Mouse (Mus musculus) frontal cortex, postnatal 14 days (tissue): ENCODE data around the gene Il6st.

Experiments used
- DNase-seq, 2 experiments: peaks; one replicate each; pipeline ENCODE4 v3.0.0; 2022; ENCODE audit warnings: low spot score in 2 of 2

Gene Il6st

DNA sequence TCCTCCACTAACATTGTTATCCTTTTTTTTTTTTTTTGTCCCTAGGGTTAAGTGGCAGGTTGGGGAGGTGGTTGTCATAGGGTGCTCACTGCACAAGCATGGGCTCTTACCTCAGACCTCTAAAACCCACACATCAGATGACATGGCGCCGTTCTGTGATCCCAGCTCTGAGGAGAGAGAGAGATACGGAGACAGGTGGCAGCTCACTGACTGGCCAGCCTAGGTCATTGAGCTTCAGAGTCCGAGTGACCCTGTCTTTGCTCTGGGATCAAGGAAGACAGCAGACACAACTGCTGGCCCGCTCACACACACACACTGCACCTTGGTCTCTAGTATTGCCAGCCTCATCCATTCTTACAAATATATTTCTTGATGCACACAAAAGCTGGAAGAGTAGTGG lies 18.7 kb downstream of the Il6st start:
- DNase-seq = no peak

- DNase-seq = no peak
Observed at GRCm38 (mm10) chr13:112483015-112483414, 19.1 kb downstream of the Il6st start.

GRCm38 (mm10) chr13:112486236-112486635 lies 22.4 kb downstream of the Il6st start:
- DNase-seq = no peak

DNA sequence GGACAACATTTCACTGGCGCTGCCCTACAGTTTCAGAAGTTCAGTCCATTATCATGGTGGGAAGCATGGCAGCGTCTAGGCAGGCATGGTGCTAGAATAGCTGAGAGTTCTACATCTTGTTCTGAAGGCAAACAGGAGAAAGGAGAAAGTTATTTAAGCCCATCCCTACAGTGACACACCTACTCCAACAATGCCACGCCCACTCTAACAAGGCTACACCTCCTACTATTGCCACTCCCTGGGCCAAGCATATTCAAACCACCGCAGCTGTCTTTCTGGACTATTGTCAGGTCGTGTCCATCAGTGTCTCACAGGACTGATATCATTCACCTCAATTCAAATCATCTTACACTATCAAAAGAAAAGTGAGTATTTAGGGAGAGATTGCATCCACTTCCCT lies 22.8 kb downstream of the Il6st start:
- DNase-seq = no peak

GRCm38 (mm10) chr13:112490036-112490435 lies 26.2 kb downstream of the Il6st start:
- DNase-seq = no peak

GRCm38 (mm10) chr13:112491636-112492284 lies 27.9 kb downstream of the Il6st start:
- no peak for DNase-seq

DNA sequence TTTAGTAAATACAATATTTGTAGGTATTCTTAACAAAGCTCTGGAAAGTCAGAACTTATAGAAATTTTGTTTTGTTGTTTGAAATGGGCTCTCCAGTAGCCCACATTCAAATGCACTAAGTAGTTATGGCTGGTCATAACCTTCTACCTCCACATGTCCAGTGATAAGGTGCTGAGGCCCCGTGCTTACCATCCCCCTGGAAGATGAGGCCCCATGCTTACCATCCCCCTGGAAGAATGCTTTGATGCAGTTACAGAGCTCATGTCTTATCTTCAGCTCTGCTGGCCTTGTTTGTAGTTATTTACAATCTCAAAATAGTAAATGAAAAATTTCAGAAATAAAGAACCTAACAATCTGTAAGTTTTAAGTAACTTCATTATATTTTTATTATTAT lies 28.4 kb downstream of the Il6st start:
- no peak for DNase-seq

DNA sequence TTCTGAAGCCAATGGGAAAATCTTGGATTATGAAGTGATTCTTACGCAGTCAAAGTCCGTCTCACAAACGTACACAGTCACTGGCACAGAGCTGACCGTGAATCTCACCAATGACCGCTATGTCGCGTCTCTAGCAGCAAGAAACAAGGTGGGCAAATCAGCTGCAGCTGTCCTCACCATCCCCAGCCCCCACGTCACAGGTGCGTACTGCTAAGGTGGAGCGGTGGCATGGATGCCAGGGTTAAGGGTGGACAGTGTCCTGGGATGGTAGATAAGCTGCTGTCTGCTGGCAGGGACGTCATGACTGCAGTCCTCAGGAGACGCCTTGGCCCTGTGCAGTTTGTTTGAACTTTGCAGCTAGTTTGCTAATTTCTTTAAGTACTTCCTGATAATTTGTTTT lies 30.7 kb downstream of the Il6st start:
- no peak for DNase-seq

- no peak for DNase-seq
Observed at GRCm38 (mm10) chr13:112500027-112500426, 36.2 kb downstream of the Il6st start.

DNA sequence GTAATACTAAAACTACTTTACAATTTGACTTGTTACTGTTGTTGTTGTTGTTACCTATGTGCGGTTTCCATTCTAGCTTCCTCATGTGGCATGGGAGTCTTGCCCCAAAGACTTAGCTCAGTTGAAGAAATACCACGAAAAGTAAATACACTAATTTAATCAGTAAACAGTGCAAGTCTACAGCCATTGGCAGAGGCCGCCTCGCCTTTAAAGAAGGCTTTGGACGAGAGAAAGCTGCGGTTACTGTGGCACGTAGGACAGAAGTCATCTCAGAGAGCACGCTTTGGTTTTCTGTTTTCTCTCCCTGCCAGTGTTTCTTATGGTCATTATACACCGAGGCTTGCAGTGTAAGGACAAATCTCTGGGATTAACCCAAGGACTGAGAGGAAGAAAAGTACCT lies 36.6 kb downstream of the Il6st start:
- DNase-seq = no peak

GRCm38 (mm10) chr13:112503846-112504245 lies 40.0 kb downstream of the Il6st start:
- DNase-seq = no peak

- DNase-seq = no peak
Observed at GRCm38 (mm10) chr13:112505436-112505835, 41.6 kb downstream of the Il6st start.

GRCm38 (mm10) chr13:112506766-112507165 lies 42.9 kb downstream of the Il6st start:
- no peak for DNase-seq

- no peak for DNase-seq
Observed at GRCm38 (mm10) chr13:112507691-112508090, 43.8 kb downstream of the Il6st start.

- no peak for DNase-seq
Observed at GRCm38 (mm10) chr13:112508487-112508886, 44.6 kb downstream of the Il6st start.

DNA sequence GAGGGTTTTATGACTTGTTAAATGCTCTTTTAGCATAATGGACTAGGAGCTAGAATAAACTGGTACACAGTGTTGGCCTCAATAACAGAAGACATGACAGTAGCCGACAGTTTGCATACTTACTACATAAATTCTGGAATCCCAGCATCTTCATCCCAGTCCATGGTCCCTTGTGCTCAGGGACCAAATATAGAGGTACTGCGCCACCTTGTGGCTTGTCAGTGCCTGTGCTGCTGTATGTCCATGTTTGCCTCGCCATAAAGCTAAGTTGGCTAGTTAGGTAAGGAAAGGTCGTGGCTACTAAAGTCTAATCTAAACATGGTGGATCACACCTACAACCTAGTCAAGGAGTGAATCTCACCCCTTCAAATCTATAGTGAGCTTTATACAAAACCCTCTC lies 45.6 kb downstream of the Il6st start:
- DNase-seq = peak in 1 of 2 experiments; percentile 38

DNA sequence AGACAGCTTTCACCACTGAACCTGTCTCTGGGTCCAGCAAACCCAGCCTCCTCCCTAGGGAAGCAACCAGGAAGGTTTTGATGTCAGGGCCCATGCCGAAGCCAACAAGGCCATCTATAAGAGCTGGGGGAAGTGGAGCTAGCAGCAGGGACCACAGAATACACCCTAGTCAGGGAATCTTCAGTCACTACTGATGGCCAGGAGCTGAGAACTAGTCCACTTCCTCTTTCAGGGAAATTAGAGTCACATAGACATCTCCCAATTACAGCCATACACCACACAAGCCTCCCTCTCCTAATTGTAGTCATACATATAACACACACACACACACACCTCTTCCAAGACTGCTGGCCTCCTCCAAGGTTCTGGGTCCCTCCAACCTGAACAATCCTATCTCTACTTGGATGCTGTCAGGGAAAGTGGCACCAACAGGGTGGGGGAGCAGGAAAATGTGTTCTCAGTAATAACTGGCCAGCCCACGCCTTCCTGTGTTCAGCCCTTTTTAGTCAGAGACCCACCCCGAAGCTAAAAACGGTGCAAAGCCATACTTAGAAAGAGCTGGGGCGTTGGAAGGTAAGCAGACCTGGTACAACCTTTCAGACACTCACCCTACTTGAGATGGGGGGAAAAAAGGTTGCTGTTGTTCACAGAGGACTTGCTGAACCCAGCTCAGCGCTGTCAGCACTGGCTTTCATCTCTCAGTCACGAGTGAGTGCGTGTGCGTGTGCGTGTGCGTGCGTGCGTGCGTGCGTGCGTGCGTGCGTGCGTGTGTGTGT lies 46.8 kb downstream of the Il6st start:
- DNase-seq = no peak

DNA sequence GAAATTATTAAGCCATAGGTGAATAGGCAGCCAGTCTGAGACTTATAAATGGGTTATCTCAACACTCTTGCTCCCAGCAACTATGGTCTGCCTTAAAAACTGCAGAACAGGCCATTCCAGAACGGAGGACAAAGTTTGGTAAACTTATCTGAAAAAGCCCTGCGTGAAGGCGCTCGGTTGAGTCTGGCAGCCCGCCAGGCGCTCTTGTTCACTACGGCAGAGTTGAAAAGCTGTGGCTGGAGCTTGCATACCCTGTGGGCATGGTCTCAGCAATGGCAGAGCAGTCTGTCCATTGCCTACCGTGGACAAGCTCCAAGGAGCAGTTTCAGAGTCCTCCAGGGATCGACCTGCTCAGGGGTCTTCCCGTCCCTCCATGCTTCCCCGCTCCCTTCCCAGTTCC lies 47.4 kb downstream of the Il6st start:
- DNase-seq = no peak

GRCm38 (mm10) chr13:112511810-112512209 lies 47.9 kb downstream of the Il6st start:
- no peak for DNase-seq

DNA sequence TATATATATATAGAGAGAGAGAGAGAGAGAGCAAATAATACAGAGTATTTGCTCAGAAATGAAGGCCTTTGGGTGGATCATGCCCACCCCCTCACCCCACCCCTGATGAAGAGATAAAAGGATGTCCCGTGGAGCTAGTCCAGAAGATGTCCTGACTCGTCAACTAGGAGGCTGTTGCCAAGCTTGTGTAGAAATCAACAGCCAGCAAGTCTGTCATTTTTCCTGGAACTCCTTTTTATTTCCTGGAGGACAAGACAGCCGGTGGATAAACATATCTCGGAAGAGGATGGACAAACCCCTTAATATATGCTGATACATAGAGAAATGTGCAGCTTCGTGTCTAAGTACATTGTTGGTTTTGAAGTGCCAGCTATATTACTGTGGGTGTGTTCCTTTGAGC lies 49.0 kb downstream of the Il6st start:
- no peak for DNase-seq

- DNase-seq = no peak
Observed at GRCm38 (mm10) chr13:112514546-112514945, 50.7 kb downstream of the Il6st start.

DNA sequence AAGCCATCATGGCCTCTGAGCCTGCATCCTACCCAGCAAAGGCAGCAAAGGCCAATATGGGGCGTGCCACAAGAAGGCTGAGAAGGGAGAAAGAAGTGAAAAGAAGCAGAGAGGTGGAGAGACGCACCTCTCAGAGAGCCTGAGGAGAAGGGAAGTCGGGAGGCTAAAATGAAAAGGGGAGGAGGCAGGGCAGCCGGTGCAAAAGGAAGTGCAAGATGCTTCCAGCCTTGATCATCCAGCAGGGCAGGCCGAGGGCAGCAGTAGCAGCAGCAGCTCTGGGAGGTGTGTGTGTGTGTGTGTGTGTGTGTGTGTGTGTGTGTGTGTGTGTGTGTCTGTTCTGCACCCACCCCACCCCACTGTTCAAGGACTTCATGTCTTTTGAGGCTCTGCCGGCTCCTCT lies 58.4 kb downstream of the Il6st start:
- DNase-seq = no peak

- no peak for DNase-seq
Observed at GRCm38 (mm10) chr13:112522896-112523295, 59.0 kb downstream of the Il6st start.
